Comparison of ENCODE assay signal across 12 mouse cellular contexts in genomic region chr17:90999667-91000154, GRCm38 (mm10).
DNase-seq lines count a peak whose midpoint lies in the region; ATAC-seq and TF ChIP-seq lines count a peak whose summit lies in the region.
"Had no signal": no experiment of that assay in that cellular context is flagged by ENCODE, and none has a peak within 500 bp of the region (broad histone marks: within the 10 kb centered on the region; RNA-seq: fewer than 3 reads in every experiment).

No protein-coding gene starts in this region.

- DNase-seq in gastrocnemius, adult 2 months: peak; percentile 36
- no peak for DNase-seq in gastrocnemius, postnatal 36 days
- DNase-seq in right cerebral cortex, postnatal 10 days (ENCODE audit: low spot score in 2 of 2): peak; percentile 27 to 60
- DNase-seq in right cerebral cortex, postnatal 14 days: no peak
- peak; percentile 32 for DNase-seq in layer of hippocampus, adult 9-10 months (ENCODE audit: low spot score)
- DNase-seq in ovary, postnatal 14 days (ENCODE audit: low spot score): no peak
- DNase-seq in spleen, postnatal 36 days (ENCODE audit: low spot score in 2 of 2): no peak
- DNase-seq: liver; thymus, adult 2 months had no signal

- intact Hi-C loops in gastrocnemius, adult 2 months (cut with DNase I): no loop called here
- intact Hi-C loops in gastrocnemius, postnatal 36 days (cut with DNase I): no loop called here

- no peak overlapping the region for H3K4me3 ChIP-seq in gastrocnemius, adult 2 months
- H3K4me3 ChIP-seq: embryonic facial prominence, embryonic 15.5 days had no signal

- no peak overlapping the region for H3K27ac ChIP-seq in gastrocnemius, adult 2 months
- H3K27ac ChIP-seq: embryonic facial prominence, embryonic 15.5 days had no signal

- ATAC-seq in erythroid progenitor cell, adult 5-6 weeks (replicated peaks; ENCODE audit: low FRiP score, poor library complexity, severe bottlenecking): no peak
- ATAC-seq: inflammation-experienced regulatory T-cells, adult 6 months had no signal

- TF ChIP-seq CTCF in gastrocnemius, adult 2 months (IDR thresholded peaks at IDR 0.05): no peak

Comparison
In these comparisons a context has a peak if more than half of its experiments do, and no peak if none do; other contexts are left out.
1. DNase-seq: peak in gastrocnemius, adult 2 months (single experiment), right cerebral cortex, postnatal 10 days (2 of 2) and layer of hippocampus, adult 9-10 months (single experiment); none in gastrocnemius, postnatal 36 days (0 of 2), right cerebral cortex, postnatal 14 days (single experiment), ovary, postnatal 14 days (single experiment) and spleen, postnatal 36 days (0 of 2).